Mouse (Mus musculus) liver, embryonic 16.5 days (tissue): ENCODE results near the gene Btbd2. TPM values are rescaled to one million over a fixed set of nuclear protein-coding genes. Genes with fewer than 3 reads are reported as not detected.

Experiments
- ATAC-seq: fragments of 200-750 bp; cut with Nextera tagmentation; 2 replicates; pipeline ENCODE4 v1.8.0; 2017; ENCODE audit warnings: low read depth, mild to moderate bottlenecking, moderate number of reproducible peaks, moderate library complexity
- H3K27ac ChIP-seq: fragments of 300-500 bp; sonication (generic); 2 replicates; pipeline ENCODE4 v1.5.1; 2014; ENCODE audit warnings: mild to moderate bottlenecking, low read length
- H3K27me3 ChIP-seq: fragments of 300-500 bp; sonication (generic); 2 replicates; pipeline ENCODE4 v1.6.1; 2014; ENCODE audit warnings: low read depth, low read length, mixed read lengths; ENCODE audit not compliant: control insufficient read depth, insufficient read depth
- H3K36me3 ChIP-seq: fragments of 300-500 bp; sonication (generic); 2 replicates; pipeline ENCODE4 v1.6.1; 2014; ENCODE audit warnings: mild to moderate bottlenecking; ENCODE audit not compliant: control insufficient read depth, insufficient read depth
- H3K4me1 ChIP-seq: fragments of 300-500 bp; sonication (generic); 2 replicates; pipeline ENCODE4 v1.6.1; 2014; ENCODE audit warnings: low read depth, low read length, mixed read lengths; ENCODE audit not compliant: control insufficient read depth
- H3K4me2 ChIP-seq: fragments of 300-500 bp; sonication (generic); 2 replicates; pipeline ENCODE4 v1.6.1; 2014; ENCODE audit warnings: low read depth, low read length, mixed read lengths
- H3K4me3 ChIP-seq: fragments of 300-500 bp; sonication (generic); 2 replicates; pipeline ENCODE4 v1.5.1; 2014; ENCODE audit warnings: low read depth, mild to moderate bottlenecking, low read length
- H3K9ac ChIP-seq: fragments of 300-500 bp; sonication (generic); 2 replicates; pipeline ENCODE4 v1.6.1; 2014; ENCODE audit warnings: low read depth, low read length
- H3K9me3 ChIP-seq: fragments of 300-500 bp; sonication (generic); replicated peaks from 2 replicates; pipeline ENCODE4 v1.6.1; 2016; ENCODE audit warnings: low read length; ENCODE audit not compliant: control insufficient read depth
- WGBS: fragments of 180-500 bp; shearing (Covaris S2); extraction: QIAGEN DNeasy Blood & Tissue Kit; methylation state at CpG from one replicate; pipeline ENCODE4 v1.1.7; 2014; ENCODE audit not compliant: insufficient replicate concordance; 5-methylcytosine and 5-hydroxymethylcytosine counted together
- polyA plus RNA-seq: library from polyadenylated mRNA; unstranded; fragments of >200 nt; fragmentation: Nextera tagmentation; extraction: Ambion mirVana; gene quantifications from 2 replicates; pipeline ENCODE4 v1.2.1, GENCODE M21; 2015

Btbd2 gene
- polyA plus RNA-seq, 1 experiment from 2014 or later: 5.1 TPM

GRCm38 (mm10) chr10:80668614-80669013 is 11.7 kb upstream of the Btbd2 start:
- 77% methylated on average over 11 of the region's 11 CpGs for WGBS
- peaks cover 56% of the 10 kb centered on the region for H3K36me3 ChIP-seq
- H3K4me3 ChIP-seq: no peak overlapping the region
- no peaks in the 10 kb centered on the region for H3K27me3 ChIP-seq
- no peaks in the 10 kb centered on the region for H3K9me3 ChIP-seq
- no peak overlapping the region for H3K27ac ChIP-seq
- no peak overlapping the region for H3K4me2 ChIP-seq
- ATAC-seq: no peak
- H3K4me1 ChIP-seq: peaks cover 46% of the 10 kb centered on the region
- no peak overlapping the region for H3K9ac ChIP-seq

GRCm38 (mm10) chr10:80666837-80667412 is 10.1 kb upstream of the Btbd2 start:
- ATAC-seq: no peak
- 87% methylated on average over 19 of the region's 19 CpGs for WGBS
- Histone ChIP-seq H3K4me2 (no peak overlapping the region), H3K9me3 (no peaks in the 10 kb centered on the region), H3K27ac (no peak overlapping the region), H3K9ac (no peak overlapping the region), H3K36me3 (peaks cover 56% of the 10 kb centered on the region), H3K27me3 (no peaks in the 10 kb centered on the region), H3K4me1 (peaks cover 38% of the 10 kb centered on the region), H3K4me3 (no peak overlapping the region)

- ATAC-seq: no peak
- no peaks in the 10 kb centered on the region for H3K9me3 ChIP-seq
- H3K4me1 ChIP-seq: peaks cover 38% of the 10 kb centered on the region
- no peak overlapping the region; the same call in 1 of the 2 replicates for H3K9ac ChIP-seq
- H3K36me3 ChIP-seq: peaks cover 48% of the 10 kb centered on the region
- 63% methylated on average over 10 of the region's 10 CpGs for WGBS
- H3K4me2 ChIP-seq: no peak overlapping the region
- H3K27me3 ChIP-seq: no peaks in the 10 kb centered on the region
- H3K4me3 ChIP-seq: no peak overlapping the region
- H3K27ac ChIP-seq: peak overlapping the region; percentile 15; the same call in 1 of the 2 replicates
These were observed 9.3 kb upstream of the Btbd2 start for GRCm38 (mm10) chr10:80665981-80666733.

- 41% methylated on average over 4 of the region's 4 CpGs for WGBS
- no peak for ATAC-seq
- peak overlapping the region; percentile 54 for H3K4me2 ChIP-seq
These were observed 8.6 kb upstream of the Btbd2 start for GRCm38 (mm10) chr10:80665459-80665858.

GRCm38 (mm10) chr10:80665016-80665380 is 8.1 kb upstream of the Btbd2 start:
- Histone ChIP-seq H3K36me3 (peaks cover 36% of the 10 kb centered on the region), H3K9me3 (no peaks in the 10 kb centered on the region), H3K9ac (peak overlapping the region; percentile 43), H3K4me2 (peak overlapping the region; percentile 54), H3K4me1 (peaks cover 38% of the 10 kb centered on the region), H3K27ac (peak overlapping the region; percentile 73), H3K4me3 (peak overlapping the region; percentile 14; the same call in 1 of the 2 replicates), H3K27me3 (no peaks in the 10 kb centered on the region)
- peak; percentile 53 for ATAC-seq
- 12% methylated on average over 9 of the region's 10 CpGs for WGBS

More at GRCm38 (mm10) chr10:80665459-80665858, 8.6 kb upstream of the Btbd2 start:
- Histone ChIP-seq H3K4me1 (peaks cover 38% of the 10 kb centered on the region), H3K4me3 (no peak overlapping the region), H3K27ac (peak overlapping the region; percentile 46; the same call in 1 of the 2 replicates), H3K27me3 (no peaks in the 10 kb centered on the region), H3K9me3 (no peaks in the 10 kb centered on the region), H3K36me3 (peaks cover 41% of the 10 kb centered on the region), H3K9ac (peak overlapping the region; percentile 30; the same call in 1 of the 2 replicates)

GRCm38 (mm10) chr10:80664197-80665015 is 7.5 kb upstream of the Btbd2 start:
- Histone ChIP-seq H3K36me3 (peaks cover 32% of the 10 kb centered on the region), H3K4me1 (peaks cover 38% of the 10 kb centered on the region), H3K9me3 (no peaks in the 10 kb centered on the region), H3K27me3 (no peaks in the 10 kb centered on the region), H3K27ac (peak overlapping the region; percentile 73), H3K4me2 (peak overlapping the region; percentile 54), H3K4me3 (peak overlapping the region; percentile 14; the same call in 1 of the 2 replicates), H3K9ac (peak overlapping the region; percentile 43)
- peak; percentile 61 for ATAC-seq
- WGBS: 14% methylated on average over 16 of the region's 16 CpGs

- peak overlapping the region; percentile 73 for H3K27ac ChIP-seq
- H3K9ac ChIP-seq: no peak overlapping the region; the same call in 1 of the 2 replicates
- H3K4me2 ChIP-seq: no peak overlapping the region
- H3K27me3 ChIP-seq: no peaks in the 10 kb centered on the region
- peaks cover 24% of the 10 kb centered on the region for H3K36me3 ChIP-seq
- no peaks in the 10 kb centered on the region for H3K9me3 ChIP-seq
- H3K4me3 ChIP-seq: no peak overlapping the region
- ATAC-seq: no peak
- H3K4me1 ChIP-seq: peaks cover 44% of the 10 kb centered on the region
- 9% methylated on average over 5 of the region's 5 CpGs for WGBS
These were observed 6.8 kb upstream of the Btbd2 start for GRCm38 (mm10) chr10:80663485-80664196.

GRCm38 (mm10) chr10:80661149-80661548 is 4.3 kb upstream of the Btbd2 start:
- H3K4me2 ChIP-seq: no peak overlapping the region
- ATAC-seq: no peak
- no peaks in the 10 kb centered on the region for H3K9me3 ChIP-seq
- H3K27me3 ChIP-seq: no peaks in the 10 kb centered on the region
- peaks cover 57% of the 10 kb centered on the region for H3K4me1 ChIP-seq
- H3K4me3 ChIP-seq: no peak overlapping the region
- 34% methylated on average over 5 of the region's 5 CpGs for WGBS
- H3K27ac ChIP-seq: no peak overlapping the region
- H3K36me3 ChIP-seq: peaks cover 2% of the 10 kb centered on the region; the same call in 1 of the 2 replicates
- no peak overlapping the region for H3K9ac ChIP-seq
